Mouse (Mus musculus) adrenal gland, postnatal 4 days (tissue): ENCODE results near the gene Prkaa2. TPM values are rescaled to one million over a fixed set of nuclear protein-coding genes. Genes with fewer than 3 reads are reported as not detected.

ENCODE experiments used
- DNase-seq, 2 experiments: peaks; one replicate each; pipeline ENCODE4 v3.0.0; 2021 to 2022; ENCODE audit warnings: low spot score in 2 of 2, mixed read lengths in 2 of 2
- long read RNA-seq, 2 experiments: library from polyadenylated mRNA; stranded (forward); transcript quantifications; one replicate each; pipeline ENCODE4 v2.0.0; 2021
- total RNA-seq, 2 experiments: library from RNA; stranded (reverse); gene quantifications; 2 replicates each; pipeline ENCODE4 v1.2.3; 2021

Gene Prkaa2
- total RNA-seq: 1 to 10 TPM; 5.9 to 7.7 TPM
- long read RNA-seq, experiment 1: 0 reads
- long read RNA-seq, experiment 2, full-length matches to known transcripts: 4 of 6 reads
- long read RNA-seq, experiment 2, partial matches to known transcripts: 0 of 6 reads
- long read RNA-seq, experiment 2, other reads (novel, unspliced or antisense): 2 of 6 reads

GRCm38 (mm10) chr4:105109199-105109989 is at the start of gene Prkaa2:
Prkaa2 (minus strand) TSS chr4:105109890.
- peak; percentile 47 to 62 for DNase-seq

- DNase-seq: no peak
These were observed 49.8 kb upstream of the Prkaa2 start for GRCm38 (mm10) chr4:105159531-105159870.

DNA sequence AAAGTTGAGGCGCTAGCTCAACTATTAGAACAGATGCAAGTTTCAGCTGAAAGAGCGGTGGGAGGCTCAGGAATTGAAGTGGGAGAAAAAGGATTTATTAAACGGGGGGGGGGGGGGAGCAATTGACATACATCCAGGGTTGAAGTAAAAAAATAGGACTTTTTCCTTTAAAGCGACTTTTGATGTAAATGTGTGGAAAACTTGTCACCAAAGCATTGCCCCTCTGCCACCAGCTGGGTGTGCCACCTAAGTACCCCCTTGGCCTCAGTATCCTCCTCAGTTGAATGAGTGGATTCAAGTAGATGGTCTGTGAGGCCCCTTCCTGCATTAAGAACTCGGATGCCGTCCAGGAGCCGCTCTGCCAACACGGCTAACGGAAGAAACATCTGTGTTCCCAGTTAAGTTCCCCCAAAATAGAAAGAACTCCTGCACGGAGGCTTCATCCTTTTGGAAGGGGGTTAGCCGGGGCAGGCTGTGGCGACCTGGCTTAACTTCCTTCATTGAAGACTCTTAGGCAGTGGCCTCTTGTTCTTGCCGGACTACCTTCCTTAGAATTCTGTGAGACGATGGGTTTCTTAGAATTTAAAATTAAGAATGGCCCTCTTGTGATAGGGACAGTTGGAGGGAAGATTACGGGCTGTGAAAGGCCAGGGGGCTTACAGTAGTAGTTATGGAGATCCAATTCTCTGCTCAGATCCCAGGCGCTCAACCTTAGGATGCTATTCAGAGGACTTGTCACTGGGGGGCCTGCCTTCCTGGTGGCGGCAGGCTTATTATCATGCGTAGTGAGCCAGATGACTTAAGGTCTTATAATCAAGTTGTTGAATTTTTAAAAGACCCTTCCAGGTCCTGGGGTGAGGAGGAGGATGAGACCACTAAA is 49.2 kb upstream of the Prkaa2 start:
- DNase-seq: no peak

DNA sequence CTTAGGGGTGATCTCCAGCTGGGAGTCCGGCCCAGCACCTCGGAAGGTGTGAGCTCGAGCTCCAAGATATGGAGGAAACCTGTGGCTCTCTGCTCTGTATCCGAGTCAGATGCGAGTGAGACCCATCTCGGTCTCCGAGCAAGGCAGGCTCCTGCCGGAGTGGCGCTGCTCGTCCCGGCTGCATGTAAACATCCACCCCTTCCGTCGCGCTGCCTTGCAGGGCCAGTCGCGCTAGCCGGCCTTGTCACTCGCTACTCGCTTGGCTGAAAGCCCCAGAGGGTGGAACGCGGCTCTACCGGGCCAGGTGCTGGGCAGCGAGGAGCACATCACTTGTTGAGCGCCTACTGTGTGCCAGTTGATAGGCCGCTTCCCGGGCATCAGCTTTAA is 48.5 kb upstream of the Prkaa2 start:
- peak; percentile 37 to 56 for DNase-seq

DNA sequence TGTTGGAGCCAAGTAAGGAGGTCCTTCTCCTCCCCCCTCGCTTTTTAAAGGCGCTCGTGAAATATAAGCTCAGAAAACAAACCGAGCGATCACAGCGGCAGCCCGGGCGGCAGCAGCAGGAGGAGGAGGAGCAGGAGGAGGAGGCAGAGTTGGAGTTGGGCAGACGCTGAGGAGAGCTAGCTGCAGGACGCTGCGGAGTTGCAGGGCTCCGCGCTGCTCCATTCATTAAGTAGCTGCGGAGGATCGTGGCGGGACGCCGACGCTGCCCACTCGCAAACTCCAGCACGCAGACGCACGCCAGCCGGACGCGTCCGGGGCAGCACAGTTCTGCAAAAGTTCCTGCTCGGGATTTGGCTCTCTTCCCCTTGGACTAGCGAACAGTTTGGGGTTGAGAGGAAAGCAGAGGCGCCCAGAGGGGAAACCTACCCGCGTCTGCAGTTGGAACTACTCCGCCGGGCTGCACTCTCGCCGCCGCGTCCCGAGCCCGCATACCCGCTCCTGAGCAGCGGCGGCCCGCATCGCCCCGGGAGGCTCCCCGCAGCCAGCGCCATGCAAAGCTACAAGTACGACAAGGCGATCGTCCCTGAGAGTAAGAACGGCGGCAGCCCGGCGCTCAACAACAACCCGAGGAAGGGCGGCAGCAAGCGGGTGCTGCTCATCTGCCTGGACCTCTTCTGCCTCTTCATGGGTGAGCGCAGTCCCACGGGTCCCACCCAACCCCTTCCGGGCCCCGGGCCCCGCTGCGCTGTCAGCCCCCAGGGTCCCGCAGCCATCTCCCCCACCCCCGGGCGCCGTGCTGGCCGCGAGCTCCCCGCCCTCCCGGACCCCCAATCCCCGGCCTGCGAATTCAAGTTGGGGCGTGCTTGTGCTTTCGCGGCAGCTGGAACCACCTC is 47.8 kb upstream of the Prkaa2 start, which contains the start of gene Plpp3:
TSS of gene Plpp3 (plus strand) at position 72 of the 893 bp plus-strand sequence.
- DNase-seq: peak; percentile 69 to 77

DNA sequence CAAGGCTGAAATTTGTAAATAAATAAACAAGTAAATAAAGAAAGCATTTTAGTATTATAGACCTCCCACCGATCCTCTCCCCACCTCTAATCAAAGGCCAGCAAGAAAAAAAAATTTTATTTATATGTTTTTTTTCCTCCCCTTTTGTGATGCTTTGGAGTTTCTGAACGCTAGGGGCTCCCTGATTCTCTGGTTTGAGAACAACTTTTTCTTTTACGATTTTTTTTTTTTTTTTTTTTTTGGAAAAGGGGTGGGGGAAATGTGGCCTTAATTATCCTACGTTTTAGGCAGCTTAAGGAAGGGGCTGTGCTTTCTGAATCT is 47.2 kb upstream of the Prkaa2 start:
- no peak for DNase-seq

DNA sequence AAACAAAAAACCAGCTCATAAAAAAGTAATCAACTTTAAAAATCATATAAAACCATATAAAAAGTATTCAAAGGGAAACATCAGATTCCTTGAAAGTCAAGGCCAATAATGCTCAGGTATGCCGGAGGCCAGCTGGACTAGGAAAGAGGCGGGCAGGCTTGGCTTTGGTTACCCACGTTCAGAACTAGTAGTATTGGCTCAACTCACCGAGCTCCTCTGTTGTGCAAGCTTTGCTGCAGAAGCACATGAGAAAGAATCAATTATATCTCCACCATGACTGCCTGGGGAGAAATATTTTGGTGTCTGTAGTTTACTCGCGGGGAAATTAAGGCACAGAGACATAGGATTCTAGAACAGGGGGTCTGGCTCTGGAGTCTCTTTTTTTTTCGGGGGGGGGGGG is 46.6 kb upstream of the Prkaa2 start:
- no peak for DNase-seq

GRCm38 (mm10) chr4:105153227-105153626 is 43.5 kb upstream of the Prkaa2 start:
- DNase-seq: no peak

GRCm38 (mm10) chr4:105151911-105152690 is 42.4 kb upstream of the Prkaa2 start:
- DNase-seq: peak in 1 of 2 experiments; percentile 52

DNA sequence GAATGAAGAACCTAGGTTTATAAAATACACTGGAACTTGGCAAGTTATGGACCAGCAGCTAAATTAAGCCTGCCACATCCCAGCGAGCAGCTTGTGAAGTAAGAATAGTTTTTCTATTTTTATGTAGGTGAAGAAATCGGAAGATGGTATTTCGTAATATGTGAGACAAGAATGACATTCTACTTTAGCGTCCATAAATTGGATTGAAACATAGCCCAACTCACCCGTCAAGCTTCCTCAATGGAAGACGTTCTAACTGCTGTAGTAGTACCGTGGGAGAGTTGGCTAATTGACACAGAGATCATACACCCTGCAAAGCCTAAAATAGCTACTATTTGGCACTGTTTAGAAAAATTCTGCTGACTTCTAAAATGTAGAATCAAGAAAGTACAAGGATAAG is 39.8 kb upstream of the Prkaa2 start:
- no peak for DNase-seq

- no peak for DNase-seq
These were observed 23.8 kb upstream of the Prkaa2 start for GRCm38 (mm10) chr4:105133350-105134050.

- no peak for DNase-seq
These were observed 22.1 kb upstream of the Prkaa2 start for GRCm38 (mm10) chr4:105131756-105132314.

DNA sequence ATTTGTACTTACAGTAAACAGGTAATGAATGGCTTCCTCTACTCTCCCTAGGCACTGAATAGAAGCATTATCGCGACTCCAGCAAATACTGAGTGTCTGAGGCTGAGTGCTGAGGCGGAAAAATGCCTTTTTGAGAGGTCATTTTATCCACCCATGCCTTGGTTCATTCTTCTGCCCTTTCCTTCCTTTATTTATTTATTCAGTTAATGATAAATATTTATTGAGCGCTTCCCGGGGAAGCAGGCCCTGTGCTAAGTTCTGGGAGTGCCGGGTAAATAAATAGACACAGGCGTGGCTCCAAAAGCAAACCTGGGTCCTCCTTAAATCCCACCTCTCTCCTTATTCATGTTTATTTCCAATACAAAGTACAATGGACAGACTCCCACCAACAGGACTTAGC is 19.5 kb upstream of the Prkaa2 start:
- no peak for DNase-seq

GRCm38 (mm10) chr4:105122429-105122828 is 12.7 kb upstream of the Prkaa2 start:
- peak; percentile 49 to 60 for DNase-seq

DNA sequence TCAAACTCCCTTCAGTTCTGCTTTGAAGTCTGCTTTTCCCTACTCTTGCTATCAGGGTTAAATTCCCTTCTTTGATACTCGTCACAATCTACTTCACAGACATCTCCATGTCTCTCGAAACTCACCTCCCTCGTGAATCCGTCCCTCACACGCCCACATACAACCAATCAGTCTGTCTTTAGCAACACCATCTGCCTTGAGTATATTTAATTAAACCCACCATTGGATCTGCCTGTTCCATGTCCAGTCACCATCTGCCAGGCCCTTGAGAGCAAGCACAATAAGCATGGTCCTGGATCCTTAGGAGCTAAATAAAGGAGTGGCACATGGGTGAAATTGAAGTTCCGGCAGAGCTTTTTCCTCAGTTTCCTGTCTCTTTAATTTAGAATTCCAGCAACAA is 11.4 kb upstream of the Prkaa2 start:
- DNase-seq: no peak

DNA sequence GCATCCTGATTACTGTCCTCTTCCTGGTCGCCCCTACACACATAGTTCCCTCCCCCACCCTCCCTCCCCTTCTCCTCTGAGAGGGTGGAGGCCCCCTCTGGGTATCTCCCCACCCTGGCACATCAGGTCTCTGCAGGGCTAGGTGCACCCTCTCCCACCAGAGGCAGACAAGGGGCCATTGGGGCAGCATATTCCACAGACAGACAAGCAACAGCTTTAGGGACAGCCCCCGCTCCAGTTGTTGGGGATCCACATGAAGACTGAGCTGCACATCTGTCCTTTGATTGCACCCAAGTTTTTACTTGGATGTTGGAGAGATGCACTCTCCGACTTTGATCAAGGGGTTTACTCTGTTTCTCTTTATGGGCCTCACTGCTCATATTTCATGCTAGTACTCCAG is 3.8 kb upstream of the Prkaa2 start:
- no peak for DNase-seq

DNA sequence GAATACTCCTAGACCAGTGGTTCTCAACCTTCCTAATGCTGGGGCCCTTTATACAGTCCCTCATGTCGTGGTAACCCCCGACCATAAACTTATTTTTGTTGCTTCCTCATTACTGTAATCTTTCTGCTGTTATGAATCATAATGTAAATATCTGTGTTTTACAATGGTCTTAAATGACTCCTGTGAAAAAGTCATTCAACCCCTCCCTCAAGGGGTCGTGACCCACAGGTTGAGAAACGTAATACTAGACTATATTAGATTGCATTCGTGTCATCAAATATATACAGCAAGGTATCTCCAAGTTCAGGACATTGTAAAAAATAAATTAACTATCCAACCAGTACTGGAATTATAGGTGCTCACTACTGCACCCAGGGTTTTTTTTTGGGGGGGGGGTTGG is 3.4 kb upstream of the Prkaa2 start:
- DNase-seq: no peak

- no peak for DNase-seq
These were observed 2.1 kb upstream of the Prkaa2 start for GRCm38 (mm10) chr4:105111770-105112169.

DNA sequence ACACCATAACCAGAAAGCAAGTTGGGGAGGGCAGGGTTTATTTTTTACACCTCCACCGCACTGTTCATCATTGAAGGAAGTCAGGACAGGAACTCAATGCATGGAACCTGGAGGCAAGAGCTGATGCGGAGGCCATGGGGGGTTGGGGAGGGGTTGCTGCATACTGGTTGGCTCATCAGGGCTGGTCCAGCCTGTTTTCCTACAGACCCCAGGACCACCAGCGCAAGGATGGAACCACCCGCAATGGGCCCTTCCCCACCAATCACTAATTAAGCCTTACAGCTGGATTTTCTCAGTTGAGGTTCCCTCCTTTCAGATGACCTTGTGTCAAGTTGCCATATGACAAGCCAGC is 970 bp upstream of the Prkaa2 start:
- DNase-seq: no peak
